Mouse (Mus musculus) adrenal gland (tissue): ENCODE measurements around the gene Cep295.

Experiments
- intact Hi-C: fragments of 180-260 bp; cut with DNase I; formaldehyde crosslinking; loops from one replicate; pipeline ENCODE4 v1.15.1; 2025

Gene Cep295

DNA sequence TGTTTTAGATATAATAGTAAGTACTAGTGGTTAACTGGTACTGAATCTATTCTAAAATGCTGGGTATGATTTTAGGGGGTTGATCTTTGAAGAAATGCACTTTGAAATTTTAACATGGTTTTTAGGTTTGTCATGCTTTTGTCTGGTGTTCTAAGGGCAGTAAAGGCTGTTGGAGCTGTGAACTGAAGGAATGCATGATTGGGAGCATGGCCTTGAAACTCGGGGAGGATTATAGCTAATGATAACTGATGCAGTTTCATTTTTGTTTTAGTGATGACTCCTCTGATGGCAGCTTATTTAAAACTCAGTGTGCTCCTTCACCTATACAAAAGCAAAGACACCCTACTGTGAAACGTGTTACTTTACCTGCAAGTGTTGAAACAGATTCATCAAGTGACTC, 49.3 kb downstream of the Cep295 start:
- intact Hi-C loops, result loop anchor here (5.0 to 10.0 kb wide), 2 partner anchors 49 to 523 kb away; partner anchors contain the start of genes Ankrd49, Cep295 and Mre11a

DNA sequence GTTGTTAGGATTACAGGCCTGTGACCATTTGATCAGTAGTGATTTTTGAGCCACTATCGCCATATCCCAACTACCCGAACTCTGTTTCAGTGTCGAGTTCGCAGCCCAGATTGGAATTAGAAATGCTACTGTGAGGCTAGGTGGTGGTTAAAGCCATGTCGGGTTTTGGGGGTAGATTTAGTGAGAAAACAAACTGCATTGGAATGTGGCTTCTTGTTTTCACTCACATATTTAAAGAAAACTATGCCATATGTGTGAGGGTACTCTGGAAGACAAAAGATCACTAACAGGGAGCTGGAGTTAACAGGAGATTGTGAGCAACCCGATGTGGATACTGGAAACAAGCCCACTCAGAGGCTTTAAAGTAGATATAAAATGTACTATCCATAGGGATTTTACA, 50.3 kb downstream of the Cep295 start:
- intact Hi-C loops, result loop anchor here (5.0 to 10.0 kb wide), 2 partner anchors 50 to 522 kb away; partner anchors contain the start of genes Ankrd49, Cep295 and Mre11a

DNA sequence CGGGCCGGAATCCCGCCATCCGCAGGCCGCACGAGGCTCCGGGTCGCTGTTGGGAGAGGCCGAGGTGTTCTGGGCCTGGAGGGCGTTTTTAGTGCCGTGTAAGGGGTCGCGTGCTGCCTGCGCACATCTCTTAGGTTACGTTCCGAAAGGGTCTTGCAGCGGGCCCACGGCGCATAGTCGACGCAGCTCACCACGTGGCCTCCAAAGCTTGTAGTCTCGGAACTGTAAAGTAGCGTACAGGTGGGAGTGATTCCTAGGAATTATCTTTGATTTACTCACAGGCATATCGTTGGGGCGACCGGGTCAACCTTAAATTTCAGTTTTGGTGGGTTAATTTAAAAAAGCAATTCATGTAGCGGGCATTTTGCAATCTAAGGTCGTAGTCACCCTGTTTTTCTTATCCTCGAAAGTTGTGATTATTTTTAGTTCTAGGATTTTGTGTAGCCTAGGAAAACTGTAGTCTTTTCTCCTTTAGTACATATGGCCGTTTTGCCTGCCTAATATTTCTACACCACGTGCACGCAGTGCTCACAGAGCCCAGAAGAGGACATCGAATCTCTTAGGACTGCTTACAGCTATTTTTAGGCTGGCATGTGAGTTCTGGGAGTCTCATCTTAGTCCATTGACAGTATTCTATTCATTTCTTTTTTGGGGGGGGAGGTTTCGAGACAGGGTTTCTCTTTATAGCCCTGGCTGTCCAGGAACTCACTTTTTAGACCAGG, 51.0 kb downstream of the Cep295 start, which contains the start of gene 4931406C07Rik:
TSS of gene 4931406C07Rik (minus strand) at position 51 of the 722 bp plus-strand sequence.
- intact Hi-C loops, result loop anchor here (5.0 to 10.0 kb wide), 2 partner anchors 51 to 522 kb away; partner anchors contain the start of genes Ankrd49, Cep295 and Mre11a

DNA sequence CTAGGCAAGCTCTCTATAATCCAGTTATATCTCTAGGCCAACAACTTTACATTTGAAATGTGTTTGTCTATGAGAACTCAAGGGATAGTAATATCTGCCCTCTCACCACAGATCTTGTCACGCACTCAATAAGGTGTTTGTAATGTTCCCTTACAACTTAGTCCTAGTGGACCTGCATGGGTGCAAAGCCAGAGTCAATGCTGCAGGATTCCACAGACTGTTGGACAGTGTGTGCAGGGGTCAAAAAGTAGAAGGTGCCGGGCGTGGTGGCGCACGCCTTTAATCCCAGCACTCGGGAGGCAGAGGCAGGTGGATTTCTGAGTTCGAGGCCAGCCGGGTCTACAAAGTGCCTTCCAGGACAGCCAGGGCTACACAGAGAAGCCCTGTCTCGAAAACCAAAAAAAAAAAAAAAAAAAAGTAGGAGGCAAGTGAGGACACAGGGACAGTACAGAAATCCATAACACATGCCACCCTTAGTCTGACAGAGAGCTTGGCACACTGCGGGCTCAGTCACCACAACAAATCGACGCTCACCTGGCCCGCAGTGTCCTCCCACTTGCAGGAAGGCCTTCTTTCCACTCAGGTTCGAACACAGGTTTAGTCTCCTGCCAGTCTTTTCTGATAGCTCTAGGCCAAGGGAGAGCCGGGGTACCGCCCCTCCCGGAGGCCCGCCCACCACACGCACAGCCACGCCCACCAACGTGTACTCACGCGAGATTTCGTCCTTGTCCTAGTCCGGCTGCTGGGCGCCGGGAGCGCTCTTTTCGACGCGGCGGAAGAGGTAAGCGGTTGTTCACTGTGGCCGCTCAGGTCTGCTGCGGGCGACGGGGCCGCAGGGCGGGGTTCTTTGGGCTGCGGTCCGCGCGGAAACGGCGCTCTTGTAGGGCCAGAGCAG, 51.8 kb downstream of the Cep295 start, which contains the start of gene Taf1d:
TSS of gene Taf1d (plus strand) at position 712 of the 895 bp plus-strand sequence.
- intact Hi-C loops, result loop anchor here (5.0 to 10.0 kb wide), 2 partner anchors 52 to 521 kb away; partner anchors contain the start of genes Ankrd49, Cep295 and Mre11a

DNA sequence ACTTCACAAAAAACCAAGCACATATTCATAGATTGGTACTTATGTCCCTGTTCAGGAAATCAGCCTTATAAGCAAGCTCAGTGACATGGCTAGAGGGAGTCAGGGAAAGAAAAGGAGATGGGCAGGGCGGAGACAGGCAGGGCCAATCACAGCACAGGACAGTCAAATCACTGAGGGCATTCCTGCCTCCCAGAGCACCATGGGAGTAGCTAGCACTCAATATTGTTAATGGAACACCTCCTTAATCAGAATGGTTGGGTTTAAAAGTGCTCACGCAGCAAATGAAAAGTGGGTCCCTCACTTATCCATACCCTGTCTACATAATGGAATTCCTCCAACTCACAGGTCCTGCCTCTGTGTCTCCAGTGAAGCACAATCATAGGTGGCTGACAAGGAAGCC, 54.7 kb downstream of the Cep295 start:
- intact Hi-C loops, result loop anchor here (10.0 kb wide), 1 partner anchor 518 kb away; the partner anchor contains the start of genes Ankrd49 and Mre11a

DNA sequence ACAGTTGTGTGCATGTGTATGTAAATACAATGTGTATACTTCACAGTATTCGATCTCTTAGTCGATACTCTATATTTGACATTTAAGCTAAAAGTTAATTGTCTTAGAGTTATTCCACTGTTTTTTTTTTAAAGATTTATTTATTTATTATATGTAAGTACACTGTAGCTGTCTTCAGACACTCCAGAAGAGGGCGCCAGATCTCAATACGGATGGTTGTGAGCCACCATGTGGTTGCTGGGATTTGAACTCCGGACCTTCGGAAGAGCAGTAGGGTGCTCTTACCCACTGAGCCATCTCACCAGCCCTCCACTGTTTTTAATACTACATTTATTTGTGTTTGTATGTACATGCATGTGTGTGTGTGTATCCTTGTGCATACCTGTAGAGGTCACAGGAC, 55.6 kb downstream of the Cep295 start:
- intact Hi-C loops, result loop anchor here (10.0 kb wide), 1 partner anchor 517 kb away; the partner anchor contains the start of genes Ankrd49 and Mre11a

DNA sequence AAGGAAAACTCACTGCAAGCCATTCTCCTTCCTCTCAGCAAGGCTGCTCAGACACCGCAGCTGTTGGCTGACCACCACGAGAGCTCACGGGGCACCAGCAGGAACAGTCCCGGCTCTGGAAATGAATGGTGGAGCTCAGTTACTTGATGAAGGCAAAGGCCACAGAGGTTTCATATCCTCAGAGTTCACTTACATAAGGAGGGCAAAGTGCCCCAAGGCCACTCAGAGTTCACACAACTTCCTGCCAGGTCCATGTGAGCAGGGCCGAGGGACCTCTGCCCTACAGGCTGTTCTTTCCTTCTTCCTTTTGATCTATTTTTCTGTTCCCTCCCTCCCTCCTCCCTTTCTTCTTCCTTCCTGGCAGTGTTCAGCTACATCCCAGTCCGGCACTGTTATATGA, 56.2 kb downstream of the Cep295 start:
- intact Hi-C loops, result loop anchor here (10.0 kb wide), 1 partner anchor 517 kb away; the partner anchor contains the start of genes Ankrd49 and Mre11a

DNA sequence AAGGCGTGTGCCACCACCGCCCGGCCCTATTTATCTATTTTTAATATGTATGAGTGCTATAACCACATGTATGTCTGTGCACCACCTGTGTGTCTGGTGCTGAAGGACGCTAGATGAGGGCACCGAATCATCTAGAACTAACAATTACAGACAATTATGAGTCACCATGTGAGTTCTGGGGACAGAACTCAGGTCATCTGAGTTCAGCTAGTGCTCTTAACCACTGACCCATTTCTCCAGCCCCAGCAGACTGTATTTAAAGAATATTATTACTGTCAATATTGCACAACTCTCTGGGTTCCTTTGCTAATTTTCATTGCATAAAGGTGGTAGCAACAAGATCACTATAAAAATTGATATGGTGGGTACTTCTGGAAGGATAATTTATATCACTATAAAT, 57.5 kb downstream of the Cep295 start:
- intact Hi-C loops, result loop anchor here (10.0 kb wide), 1 partner anchor 515 kb away; the partner anchor contains the start of genes Ankrd49 and Mre11a

DNA sequence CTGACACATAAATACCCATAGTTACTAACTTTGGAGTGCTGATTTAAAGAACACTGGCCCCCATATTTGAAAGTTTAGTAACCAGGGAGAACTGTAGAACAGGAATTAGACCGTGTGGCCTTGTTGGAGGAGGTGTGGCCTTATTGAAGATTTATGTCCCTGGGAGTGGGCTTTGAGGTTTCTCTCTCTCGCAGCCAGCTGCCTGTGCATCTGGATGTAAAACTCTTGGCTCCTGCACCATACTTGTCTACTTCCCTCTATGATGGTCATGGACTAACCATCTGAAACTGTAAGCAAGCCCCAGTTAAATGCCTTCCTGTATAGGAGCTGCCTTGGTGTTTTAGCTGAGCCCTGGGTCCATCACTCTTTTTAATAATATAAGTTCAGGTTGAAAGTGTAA, 59.1 kb downstream of the Cep295 start:
- intact Hi-C loops, result no loop called here

DNA sequence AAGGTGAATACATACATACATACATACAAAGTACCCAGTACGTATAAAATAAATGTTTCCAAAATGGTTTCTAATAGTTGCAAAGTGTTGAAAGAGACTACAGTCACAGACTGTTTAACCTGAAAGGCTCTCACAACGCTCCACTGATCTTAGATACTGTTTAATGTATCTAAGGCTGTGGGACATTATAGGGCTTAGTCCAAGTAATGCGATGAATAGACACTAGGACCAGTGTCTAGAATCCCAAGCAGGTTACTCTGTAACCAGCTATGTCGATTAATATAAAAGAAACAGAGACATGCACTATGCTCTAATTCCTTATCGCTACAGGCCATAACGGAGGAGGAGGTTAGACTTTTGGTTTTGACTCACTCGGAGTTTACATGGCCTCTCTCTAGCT, 60.5 kb downstream of the Cep295 start:
- intact Hi-C loops, result no loop called here

DNA sequence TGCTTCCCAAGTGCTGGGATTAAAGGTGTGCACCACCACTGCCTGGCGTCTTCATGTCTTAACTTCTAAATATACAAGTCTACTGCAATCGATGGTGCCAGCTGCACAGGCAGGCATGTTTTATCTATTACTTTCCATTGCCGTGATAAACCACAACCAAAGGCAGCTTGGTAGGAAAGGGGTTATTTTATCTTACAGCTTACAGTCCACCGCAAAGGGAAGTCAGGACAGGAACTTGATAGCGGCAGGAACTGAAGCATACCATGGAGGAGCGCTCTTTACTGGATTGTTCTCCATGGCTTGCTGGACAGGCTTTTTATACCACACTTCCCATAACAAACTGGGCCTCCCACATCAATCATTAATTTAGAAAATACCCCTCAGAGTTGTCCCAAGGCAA, 68.3 kb downstream of the Cep295 start:
- intact Hi-C loops, result no loop called here

DNA sequence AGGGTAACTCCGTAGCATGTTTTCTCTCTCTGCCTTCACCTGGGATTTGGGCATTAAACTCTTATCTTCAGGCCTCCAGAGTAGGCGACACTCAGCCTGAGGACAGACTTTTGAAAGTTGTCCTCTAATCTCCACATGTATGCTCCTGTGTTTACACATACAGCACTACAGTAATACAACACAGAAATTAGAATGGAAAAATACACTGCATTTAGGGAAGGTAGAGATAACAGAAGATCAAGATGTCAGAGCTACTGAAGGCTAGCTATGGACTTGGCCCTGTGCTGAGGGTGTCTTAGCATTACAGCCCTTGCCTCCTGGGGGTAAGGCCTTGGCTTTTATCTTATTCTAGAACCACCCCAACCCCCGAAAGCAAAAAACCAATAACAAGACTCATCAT, 69.2 kb downstream of the Cep295 start:
- intact Hi-C loops, result no loop called here

DNA sequence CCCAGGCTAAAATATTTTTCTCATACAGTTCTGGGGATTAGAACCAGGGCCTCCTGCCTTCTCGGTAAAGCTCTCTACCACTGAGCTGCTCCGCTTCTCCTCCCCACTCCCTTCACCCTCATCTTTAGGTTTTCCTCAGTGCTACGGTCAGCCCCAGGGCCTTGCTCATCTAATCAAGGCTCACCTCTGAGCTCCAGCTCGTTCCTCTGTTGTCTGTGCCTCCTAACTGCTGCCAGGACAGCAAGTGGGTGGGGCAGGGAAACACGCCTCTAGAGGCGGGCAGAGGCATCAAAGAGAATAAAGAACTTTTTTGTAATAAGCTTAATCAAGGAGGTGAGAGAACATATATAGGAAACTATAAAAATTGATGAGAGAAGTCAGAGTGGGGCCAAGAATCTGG, 69.7 kb downstream of the Cep295 start:
- intact Hi-C loops, result no loop called here

DNA sequence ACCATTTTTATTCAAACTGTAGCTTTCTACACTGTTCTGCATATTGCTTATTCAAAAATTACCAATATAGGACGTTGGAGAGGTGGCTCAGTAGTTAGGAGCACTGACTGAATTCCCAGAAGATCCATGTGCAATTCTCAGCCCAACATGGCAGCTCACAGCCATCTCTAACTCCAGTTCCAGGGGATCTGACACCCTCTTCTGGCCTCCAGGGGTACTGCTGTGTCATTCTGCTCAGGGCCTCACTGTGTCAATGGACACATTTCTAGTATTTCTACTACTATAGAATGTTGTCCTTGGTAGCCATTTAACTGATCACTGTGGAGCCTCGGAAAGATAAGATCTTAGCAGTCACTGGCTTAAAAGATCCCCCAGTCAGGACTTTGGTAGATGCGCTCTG, 72.1 kb downstream of the Cep295 start:
- intact Hi-C loops, result no loop called here

DNA sequence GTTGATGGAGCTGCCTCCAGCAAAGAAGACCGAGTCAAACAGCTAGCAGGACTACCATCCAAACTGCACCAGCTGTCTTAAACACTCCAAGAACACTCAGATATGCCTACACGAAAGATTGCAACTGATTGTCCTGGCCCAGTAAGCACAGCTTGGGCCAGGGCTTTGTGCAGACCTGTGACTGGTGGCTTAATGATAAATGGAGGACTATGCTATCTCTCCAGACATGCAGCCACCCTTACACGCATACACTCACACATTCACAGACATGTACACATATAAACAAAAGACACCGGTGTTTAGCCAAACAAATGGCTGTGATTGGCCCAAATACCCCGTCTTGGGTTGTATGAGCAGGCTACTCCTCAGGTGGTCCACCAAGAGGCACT, 77.1 kb downstream of the Cep295 start:
- intact Hi-C loops, result no loop called here

DNA sequence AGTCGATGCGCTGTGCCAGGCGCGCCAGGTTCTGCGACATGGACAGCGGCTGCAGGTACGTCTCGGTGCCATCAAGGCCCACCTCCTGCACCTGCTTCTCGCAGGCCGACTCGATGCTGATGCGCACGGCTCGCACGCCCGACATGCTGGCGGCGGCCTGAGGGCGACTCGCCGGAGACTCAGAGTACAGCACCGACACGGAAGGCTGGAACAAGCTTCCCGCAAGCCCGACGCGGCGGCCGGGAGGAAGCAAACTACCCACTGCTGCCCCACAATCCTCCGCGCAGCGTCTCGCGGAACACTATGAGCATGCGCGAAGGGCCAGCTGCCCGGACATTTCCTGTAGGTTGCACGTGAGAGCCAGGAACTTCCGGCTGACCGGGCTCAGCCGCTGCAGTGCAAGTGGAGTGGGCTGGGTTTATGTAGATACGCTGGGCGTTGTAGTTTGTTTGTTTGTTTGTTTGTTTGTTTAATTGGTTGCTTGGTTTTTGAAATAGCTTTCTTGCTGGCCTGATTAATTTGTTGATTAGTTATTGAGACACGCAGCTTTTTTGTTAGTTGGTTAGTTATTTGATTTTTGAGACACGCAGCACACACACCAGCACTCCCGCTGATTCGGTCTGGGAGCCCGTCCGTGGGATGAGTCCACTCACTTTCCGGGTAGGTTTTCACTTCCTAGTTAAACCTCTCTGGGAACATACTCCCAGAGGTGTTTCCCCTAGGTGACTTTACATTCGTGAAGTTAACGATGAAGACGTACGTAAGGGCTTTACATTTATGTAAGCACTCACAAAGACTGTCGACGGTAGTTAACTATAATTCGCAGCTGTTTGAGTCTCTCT, 77.7 kb downstream of the Cep295 start, which contains the start of gene Med17:
TSS of gene Med17 (minus strand) at position 283 of the 842 bp plus-strand sequence.
- intact Hi-C loops, result no loop called here

DNA sequence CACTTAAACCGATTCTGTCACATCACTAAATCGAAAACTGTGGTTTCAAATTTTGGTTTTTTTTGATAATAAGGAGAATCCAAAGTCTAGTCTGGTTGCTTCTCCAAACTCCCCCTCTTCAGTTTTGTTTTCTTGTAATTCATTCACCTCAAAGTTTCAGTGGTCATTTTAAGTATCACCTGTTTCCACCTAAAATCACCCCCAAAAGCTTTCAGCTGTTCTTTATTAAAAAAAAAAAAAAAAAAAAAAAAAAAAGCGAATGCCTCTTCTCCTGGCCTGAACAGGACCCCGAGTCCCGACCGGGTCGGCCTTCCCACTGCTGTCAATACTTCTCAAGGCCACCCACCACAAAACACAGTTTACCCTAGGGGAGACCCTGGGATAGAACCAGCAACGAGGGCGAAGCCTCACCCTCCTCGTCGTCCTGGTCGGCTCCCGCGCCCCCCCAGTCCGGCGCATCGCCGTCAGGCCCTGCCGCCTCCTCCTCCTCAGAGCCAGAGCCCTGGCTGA, 78.4 kb downstream of the Cep295 start:
- intact Hi-C loops, result no loop called here

DNA sequence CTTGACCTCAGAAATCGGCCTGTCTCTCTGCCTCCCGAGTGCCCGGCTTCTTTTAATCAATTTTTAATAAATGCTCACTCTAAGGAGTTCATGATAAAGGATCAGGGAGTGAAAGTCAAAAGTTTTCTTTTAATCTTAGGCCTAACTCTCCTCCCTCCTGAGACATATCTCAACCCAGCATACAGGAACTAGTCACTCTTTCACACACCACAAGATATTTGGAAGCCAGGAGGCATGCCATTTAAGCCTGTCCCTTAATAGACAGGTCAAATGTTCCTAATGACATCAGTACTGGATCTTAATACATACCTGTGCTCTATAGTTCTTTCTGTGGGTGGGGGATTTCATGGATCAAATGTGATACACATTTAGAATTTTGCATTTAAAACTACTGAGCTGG, 79.2 kb downstream of the Cep295 start:
- intact Hi-C loops, result no loop called here

DNA sequence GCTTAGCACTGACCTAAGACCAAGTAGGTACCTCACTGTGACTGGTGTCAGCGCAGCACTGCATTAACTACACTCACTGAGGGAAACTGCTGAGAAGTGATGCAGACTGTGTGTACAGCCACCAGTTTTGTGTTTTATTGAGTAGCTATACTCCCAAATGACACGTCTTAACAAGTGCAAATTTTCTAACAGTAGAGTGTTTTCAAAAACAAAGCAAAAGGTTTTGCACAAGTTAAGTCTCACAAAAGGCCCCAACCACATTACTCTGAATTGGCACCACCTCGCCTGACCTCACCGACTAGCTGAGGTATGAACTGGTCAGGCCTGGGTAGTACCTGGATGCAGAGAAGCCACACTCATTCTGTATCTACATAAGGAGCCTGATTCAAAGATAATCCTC, 80.7 kb downstream of the Cep295 start:
- intact Hi-C loops, result no loop called here

DNA sequence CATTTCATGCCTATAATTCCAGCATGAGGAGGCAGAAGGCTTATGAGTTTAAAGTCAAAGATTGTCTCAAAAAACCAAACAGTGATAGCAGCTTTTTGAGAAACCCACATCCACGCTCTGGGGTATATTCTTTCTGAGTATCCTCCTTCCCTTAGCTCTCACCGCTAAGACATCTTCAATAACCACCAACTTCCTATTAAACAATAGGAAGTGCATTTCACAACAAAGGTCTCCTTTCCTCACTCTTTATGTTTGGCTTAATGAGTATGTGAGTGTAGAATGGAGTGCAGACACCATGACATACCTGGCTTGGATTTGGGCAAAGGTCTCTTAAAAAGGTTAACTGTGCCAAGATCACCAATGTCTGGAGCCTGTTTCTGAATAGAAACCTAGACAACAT, 83.6 kb downstream of the Cep295 start:
- intact Hi-C loops, result loop anchor here (5.0 kb wide), 1 partner anchor 48 kb away; no protein-coding TSS in a partner anchor
